Mouse (Mus musculus): Measurements from ENCODE around the gene Abcf3. TPM values are rescaled to one million over a fixed set of nuclear protein-coding genes. Genes with fewer than 3 reads are reported as not detected.

The Abcf3 gene
- total RNA-seq (2014; fragmentation: Nextera tagmentation): 42.8 and 60.5 TPM in 2 replicates
- 38.7 and 42.9 TPM in 2 replicates for total RNA-seq (2017)

DNA sequence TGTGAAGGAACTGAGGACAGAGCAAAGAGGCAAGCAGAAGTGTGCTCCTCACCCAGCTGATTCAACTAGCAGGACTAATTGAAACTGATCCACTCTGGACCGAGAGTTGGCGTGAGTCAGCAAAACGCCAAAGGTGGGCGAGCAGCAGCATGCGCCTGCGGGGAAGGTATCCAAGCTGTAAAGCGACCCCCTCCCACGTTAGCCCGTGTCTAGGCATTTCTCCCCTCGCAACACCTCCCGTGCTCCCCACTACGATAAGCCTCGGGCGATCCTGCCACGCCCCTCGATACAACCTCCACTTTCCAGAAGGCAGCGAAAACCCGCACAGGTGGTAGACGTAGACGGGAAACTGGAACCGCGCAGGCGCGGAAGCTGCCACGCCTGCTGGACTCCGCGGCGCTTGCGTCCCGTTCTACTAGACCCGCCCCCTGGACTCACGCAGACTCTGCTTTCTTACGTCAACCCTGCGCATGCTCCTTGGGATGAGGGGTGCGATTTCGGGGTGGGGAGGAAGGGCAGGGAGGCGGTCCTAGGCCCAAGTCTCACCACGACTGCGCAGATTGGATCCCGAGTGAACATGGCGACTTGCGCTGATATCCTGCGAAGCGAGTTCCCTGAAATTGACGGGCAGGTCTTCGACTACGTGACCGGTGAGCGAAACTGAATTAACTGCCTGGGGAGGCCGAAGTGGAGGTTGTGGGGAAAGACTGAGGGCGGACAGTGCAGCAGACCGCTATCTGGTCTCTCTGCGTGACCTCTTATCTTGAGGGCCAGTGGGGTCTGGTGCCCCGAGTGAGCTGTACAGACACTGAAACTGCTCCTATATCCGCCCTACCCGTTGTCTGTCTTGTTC, at the start of gene Abcf3:
Gene Abcf3 (plus strand): TSS at position 482 of the 853 bp plus-strand sequence.
- peak; percentile 98 for ATAC-seq (replicated peaks; ENCODE audit: low FRiP score, low TSS enrichment, poor library complexity, severe bottlenecking)

DNA sequence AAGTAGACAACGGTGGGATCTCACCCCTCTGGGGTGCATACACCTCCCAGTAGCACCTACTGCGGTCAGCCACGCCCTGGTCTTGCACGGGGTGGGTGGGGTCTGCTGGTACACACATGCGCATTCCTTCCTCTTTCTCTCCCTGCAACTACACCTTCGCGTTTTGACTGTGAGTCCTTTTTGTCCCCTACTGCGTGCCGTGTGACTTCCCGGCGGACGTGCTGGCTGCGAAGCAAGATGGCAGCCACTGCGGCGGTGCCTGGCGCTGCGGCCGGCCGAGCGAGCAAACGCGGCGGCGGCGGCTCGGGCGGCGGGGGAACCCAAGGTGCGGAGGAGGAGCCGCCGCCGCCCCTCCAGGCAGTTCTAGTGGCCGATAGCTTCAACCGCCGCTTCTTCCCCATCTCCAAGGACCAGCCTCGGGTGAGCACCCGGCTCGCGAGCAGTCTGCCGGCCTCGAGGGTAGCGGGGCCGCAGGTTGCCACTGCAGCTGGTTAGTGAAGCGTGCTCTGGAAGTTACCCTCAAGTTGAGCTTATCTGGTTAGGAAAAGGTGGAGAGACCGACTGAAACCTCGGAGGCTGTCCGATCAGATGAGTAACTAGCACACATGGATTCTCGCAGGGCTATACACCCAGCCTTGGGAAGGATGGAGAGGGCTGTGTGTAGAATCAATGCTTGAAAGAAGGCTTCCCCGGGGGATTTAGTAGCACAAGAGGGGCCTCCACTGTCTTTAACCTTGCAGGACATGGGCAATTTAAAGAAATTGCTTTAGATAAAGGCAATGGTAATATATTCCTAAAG, 49.5 kb upstream of the Abcf3 start, which contains the start of gene Eif2b5:
Gene Eif2b5 (plus strand): TSS at position 141 of the 799 bp plus-strand sequence.
- peak; percentile 88 for ATAC-seq (replicated peaks; ENCODE audit: low FRiP score, low TSS enrichment, poor library complexity, severe bottlenecking)

DNA sequence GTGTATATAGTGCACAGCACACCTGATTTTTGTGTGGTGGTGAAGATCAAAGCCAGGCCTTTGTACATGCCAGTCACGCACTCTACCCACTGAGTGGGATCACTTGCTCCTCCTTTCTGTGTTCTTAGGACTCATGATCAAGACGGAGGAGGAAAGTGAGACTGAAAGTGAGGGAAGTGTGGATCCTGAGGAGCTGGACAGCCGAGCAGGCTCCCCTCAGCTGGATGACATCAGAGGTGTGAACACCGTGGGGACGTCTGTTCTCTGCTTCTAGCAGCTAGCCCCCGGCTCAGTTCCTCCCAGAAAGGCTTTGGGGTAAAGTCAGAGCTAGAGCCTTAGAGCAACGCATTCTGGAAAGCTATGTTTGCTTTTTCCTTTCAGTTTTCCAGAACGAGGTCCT, 42.4 kb upstream of the Abcf3 start:
- no peak for ATAC-seq (replicated peaks; ENCODE audit: low FRiP score, low TSS enrichment, poor library complexity, severe bottlenecking)

DNA sequence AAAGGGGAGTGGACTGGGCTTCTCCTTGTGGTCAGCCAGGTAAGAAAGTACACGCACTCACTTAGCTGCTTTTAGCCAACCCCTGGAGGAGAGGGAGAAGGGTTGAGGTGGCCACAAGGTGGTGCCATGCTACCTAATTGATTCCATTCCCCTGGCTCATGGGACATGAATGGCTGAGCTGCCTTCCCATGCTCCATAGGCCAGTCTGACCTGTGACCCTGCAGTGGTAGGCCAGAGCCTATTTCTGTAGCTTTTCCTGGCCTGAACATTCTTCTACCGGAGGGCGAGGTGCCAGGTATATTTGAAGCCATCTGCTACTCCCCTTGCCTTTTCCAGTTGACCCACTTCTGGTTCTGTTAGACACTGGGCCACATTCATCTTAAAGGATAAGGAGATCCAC, 39.0 kb upstream of the Abcf3 start:
- peak; percentile 58 for ATAC-seq (replicated peaks; ENCODE audit: low FRiP score, low TSS enrichment, poor library complexity, severe bottlenecking)

DNA sequence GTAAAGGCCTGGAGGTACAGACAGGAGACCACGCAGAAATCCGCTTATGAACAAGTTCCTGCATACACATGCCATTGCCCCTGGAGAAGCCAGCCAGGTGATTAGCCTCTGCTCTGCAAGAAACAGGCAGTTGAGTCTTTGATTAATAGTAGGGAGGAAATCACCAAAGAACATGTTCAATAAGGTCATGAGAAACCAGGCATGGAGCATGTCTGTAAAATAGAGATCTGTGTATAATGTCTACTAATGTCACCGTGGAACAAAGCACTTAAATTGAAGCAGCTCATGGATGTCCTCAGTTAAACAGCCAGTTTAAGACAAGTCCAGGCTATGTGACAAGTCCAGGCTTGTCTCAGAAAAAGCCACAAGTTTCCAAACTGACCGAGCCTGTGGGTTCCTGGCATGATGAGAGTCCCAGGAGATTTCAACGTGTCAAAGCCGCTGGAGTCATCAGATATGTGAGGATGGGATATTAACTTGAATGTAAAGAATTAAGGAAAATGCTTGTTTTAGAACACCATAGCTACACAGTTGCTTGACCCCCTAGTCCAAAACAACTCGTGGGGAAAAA, 37.0 kb upstream of the Abcf3 start:
- ATAC-seq (replicated peaks; ENCODE audit: low FRiP score, low TSS enrichment, poor library complexity, severe bottlenecking): no peak

DNA sequence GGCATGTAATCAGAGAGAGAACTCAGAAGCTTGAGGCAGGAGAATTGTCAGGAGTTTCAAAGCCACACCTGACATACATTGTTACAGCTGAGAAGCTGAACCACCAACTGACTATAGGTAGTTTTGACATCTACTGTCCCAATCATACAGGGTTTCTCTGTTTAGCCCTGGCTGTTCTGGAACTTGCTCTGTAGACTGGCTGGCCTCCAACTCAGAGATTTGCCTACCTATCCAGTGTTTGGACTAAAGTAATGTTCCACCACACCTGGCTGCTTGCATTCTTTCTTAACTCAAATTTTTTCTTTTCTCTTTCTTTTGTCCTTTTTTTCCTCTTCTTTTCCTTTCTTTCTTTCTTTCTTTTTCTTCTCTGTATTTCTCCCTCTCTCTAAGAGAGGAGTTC, 32.3 kb upstream of the Abcf3 start:
- no peak for ATAC-seq (replicated peaks; ENCODE audit: low FRiP score, low TSS enrichment, poor library complexity, severe bottlenecking)

DNA sequence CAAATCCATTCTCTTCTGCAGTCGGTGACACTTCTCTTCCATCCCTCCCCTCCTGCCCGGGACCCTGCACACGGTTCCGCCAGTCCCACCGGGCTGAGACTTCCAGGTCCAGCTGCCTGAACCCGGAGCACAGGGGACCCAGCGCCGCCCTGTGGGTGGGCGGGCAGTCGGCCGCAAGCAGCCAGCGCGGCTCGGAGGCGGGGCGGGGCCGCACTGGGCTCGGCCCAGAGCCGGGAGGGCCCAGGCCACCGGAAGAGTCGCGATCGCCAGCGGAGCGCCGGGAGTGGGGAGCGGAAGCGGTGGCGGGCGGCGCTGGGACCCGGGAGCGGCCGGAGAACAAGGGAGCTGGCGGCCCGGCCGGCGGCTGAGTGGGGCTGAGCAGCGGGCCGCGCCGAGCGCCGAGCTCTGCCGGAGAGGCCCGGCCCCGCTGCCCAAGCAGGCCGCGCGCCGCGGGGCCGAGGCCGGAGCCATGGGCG, 31.6 kb upstream of the Abcf3 start, which contains the start of gene Dvl3:
Gene Dvl3 (plus strand): TSS at position 257 of the 476 bp plus-strand sequence.
- ATAC-seq (replicated peaks; ENCODE audit: low FRiP score, low TSS enrichment, poor library complexity, severe bottlenecking): peak; percentile 91

DNA sequence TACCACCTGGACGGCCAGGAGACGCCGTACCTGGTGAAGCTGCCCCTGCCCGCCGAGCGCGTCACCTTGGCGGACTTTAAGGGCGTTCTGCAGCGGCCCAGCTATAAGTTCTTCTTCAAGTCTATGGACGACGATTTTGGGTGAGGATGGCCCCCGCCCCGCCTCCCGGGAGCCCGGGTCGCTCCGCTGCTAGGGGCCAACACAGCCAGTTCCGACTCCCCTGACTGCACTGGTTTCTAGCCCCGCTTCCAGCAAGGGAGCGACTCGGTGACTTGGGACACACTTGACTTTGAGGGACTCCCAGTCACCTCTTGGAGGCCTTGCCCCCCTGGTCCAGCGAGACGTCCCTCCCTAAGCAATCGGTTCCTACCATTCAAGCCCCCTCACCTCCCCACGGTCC, 31.2 kb upstream of the Abcf3 start:
- ATAC-seq (replicated peaks; ENCODE audit: low FRiP score, low TSS enrichment, poor library complexity, severe bottlenecking): peak; percentile 46

DNA sequence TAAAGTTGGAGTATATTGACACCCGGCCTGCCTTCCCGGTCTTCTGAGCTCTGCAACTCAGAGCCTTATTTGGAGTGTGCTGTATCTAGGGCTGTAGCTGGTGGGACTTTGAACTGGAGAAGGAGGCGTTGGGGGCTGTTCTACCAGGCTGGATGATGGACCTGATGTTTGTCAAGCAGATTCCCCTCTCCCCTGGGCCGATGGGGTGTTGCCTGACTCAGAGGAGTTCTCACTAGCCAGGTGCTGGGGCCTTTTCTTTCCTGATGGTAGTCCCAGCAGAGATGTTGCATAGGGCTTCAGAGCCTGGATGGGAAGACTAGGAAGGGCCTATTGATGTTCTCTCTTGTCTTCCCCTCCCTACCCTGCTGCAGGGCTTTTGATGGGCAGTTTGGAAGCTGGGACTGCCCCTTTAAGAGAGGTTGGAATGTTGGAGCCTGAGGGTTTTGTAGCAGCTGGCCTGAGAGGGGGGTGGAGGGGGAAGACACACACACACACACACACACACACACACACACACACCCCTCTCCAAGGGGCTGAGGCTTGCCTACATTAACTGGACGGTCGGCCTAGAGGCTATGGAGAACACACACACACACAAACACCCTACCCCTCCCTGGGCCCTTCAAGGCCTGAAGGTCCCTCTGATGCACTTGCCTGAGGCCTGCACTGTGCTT, 30.5 kb upstream of the Abcf3 start:
- ATAC-seq (replicated peaks; ENCODE audit: low FRiP score, low TSS enrichment, poor library complexity, severe bottlenecking): peak; percentile 27; the same call in 1 of the 2 replicates

DNA sequence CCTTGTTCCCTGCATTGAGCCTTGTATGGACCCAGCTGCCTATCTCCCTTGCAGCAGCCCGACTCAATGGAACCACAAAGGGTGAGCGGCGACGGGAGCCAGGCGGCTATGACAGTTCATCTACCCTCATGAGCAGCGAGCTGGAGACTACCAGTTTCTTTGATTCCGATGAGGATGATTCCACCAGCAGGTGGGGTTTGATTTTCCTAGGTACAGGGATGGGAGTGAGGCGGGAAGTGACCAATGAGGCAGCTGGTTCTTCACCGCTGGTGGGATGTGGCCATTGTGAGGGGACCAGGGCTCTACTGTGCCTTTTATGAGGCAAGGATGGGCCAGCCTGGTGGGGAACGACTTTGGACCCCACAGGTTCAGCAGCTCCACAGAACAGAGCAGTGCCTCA, 24.5 kb upstream of the Abcf3 start:
- ATAC-seq (replicated peaks; ENCODE audit: low FRiP score, low TSS enrichment, poor library complexity, severe bottlenecking): no peak

DNA sequence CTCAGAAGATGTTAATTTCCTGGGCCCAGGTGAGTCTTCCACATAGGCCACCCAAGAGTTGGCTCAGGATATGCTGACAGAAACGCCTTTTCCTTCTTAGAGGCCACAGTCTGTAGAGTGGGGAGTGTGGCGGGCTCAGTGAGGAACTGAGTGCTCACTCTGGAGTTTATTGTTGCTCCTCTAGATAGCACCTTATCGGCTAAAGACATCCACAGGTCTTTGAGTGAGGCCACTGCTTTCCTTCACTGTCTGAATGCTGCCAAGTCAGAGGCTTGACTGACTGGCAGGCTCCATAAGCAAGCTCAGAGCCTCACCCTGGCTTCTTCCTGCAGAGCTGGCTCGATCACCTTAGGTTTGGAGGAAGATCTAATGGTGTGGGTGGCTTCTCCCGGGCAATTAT, 19.6 kb upstream of the Abcf3 start:
- peak; percentile 83 for ATAC-seq (replicated peaks; ENCODE audit: low FRiP score, low TSS enrichment, poor library complexity, severe bottlenecking)

DNA sequence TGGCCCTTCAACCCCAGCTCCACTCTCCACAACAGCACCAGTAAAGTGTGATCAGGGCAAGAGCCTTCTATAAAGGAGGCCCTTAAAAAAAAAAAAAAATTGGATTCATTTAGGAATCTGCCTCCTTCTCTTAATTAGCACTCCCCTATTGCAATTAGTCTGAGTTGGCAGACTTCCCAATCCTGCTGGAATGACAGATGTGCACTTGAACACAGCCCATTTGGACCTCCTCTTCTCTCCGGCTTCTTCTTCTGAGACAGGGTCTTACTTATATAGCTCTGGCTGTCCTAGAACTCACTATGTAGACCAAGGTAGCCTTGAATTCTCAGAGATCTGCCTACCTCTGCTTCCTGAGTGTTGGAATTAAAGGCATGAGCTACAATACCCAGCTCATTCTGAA, 19.0 kb upstream of the Abcf3 start:
- no peak for ATAC-seq (replicated peaks; ENCODE audit: low FRiP score, low TSS enrichment, poor library complexity, severe bottlenecking)

DNA sequence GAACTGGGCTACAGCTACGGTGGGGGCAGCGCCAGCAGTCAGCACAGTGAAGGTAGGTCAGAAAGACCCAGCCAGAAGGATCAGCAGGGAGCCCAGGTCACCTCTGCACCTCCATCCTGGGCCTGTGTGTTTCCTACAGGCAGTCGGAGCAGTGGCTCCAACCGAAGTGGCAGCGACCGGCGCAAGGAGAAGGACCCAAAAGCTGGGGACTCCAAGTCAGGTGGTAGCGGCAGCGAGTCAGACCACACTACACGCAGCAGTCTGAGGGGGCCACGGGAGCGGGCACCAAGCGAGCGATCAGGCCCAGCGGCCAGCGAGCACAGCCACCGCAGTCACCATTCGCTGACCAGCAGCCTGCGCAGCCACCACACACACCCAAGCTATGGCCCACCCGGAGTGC, 17.4 kb upstream of the Abcf3 start:
- no peak for ATAC-seq (replicated peaks; ENCODE audit: low FRiP score, low TSS enrichment, poor library complexity, severe bottlenecking)

DNA sequence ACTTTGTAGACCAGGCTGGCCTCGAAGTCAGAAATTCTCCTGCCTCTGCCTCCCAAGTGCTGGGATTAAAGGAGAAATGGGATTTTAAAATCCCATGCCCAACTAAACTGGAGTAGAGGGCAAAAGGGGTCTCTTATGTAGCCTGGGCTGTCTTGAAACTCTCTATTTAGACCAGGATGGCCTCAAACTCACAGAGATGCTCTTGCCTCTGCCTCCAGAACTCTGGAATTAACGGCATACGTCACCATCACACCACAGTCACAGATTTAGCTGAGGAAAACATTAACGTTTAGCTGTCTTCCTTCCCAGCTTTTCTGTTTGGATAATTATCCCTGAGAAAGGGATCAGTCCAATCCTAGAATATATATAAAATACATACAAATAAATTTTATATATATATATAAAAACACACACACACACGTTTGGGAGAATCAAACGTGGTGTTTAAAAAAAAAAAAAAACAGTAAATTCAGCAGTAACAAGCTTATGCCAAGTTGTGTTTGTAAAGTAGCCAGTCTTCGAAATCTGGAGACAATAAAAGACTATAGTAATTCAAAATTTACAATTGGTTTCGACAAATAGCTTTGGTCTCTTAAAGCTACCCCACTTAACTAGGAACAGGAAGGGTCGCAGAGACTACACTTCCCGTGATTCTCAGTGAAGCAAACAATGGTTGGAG, 13.6 kb upstream of the Abcf3 start:
- no peak for ATAC-seq (replicated peaks; ENCODE audit: low FRiP score, low TSS enrichment, poor library complexity, severe bottlenecking)

DNA sequence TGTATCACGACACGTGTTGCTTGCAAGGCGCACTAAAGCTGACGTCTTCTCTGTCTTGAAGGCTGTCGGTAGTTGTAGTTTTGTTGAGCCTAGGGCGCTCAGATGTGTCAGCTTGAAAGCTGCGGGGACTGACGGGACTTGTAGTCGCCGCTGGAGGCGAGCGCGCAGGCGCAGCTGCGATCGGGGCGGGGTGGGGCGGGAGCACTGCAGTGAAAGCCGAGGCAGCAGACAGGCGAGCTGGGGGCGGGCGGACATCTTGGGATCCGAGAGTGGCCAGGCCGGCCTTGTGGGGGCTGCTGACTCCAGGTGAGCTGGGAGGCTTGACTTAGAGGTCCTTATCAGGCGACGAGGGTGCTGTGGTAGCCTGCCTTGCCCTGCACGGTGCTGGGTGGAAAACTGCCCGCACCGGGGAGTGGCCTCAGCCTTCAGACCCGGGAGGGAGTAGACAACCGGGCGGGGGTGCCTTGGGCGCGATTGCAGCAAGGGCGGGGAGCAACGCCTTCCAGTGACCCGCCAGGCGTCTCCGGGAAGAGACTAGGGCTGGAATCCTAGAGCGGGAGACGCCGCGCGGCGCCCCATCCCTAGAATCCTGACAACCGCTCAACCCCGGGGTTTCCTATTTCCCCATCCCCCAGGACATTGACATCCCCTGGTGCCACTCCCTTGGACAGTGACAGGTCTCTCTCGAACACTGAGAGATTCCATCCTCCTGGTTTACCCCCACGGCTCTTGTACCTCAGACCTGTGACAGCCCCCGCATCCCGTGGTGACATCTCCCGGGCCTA, 12.9 kb upstream of the Abcf3 start, which contains the start of gene Ap2m1:
Gene Ap2m1 (plus strand): TSS at position 183 of the 785 bp plus-strand sequence.
- ATAC-seq (replicated peaks; ENCODE audit: low FRiP score, low TSS enrichment, poor library complexity, severe bottlenecking): peak; percentile 98

DNA sequence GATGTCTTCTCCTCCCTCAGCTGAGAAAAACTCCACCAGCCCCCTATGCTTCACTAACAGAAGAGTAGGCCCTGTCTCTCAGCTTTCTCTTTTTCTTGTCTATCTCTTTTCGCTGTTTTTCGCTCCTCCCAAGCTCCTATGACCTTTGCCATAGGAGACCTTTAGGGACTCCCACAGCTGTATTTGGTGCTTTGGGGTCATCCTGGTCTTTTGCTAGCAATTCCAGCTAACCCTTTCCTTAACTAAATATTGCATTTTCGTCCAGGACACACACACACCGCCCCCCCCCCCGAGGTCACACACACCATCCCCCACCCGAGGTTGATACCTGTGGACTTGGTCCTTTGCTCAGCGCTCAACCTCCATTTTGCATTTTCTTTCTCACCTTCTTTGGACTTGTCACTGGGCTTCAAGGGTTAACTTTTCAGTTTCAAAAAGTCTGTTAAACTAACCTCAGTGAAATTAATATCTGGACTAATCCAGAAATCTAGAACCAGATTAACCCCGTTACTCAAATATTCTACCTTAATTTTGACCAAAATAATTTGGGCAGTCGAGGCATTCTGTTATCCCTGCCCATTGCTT, 12.2 kb upstream of the Abcf3 start:
- no peak for ATAC-seq (replicated peaks; ENCODE audit: low FRiP score, low TSS enrichment, poor library complexity, severe bottlenecking)

DNA sequence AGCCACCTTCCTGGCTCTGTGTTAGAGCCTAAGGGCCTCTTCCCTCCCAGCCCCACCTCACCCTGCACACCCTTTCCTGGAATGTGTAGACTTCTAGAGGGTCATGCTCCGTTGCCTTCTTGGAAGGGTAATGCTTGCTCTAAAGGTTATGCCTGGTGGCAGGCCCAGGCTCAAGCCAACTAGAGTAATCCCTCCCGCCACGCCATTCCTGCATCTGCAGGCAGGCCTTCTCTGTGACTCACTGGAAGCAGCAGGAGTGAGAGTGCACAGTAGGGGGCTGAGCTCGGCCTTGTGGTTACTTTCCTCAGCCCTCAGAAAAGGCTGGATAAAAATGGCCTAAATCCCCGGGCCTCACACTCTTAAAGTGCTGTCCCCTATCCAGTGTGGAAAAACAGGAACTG, 11.3 kb upstream of the Abcf3 start:
- ATAC-seq (replicated peaks; ENCODE audit: low FRiP score, low TSS enrichment, poor library complexity, severe bottlenecking): no peak

Measured in megakaryocyte-erythroid progenitor cell, adult 5-6 weeks (primary cell).